8 mouse cellular contexts compared by ENCODE assay signal in the genomic region with DNA sequence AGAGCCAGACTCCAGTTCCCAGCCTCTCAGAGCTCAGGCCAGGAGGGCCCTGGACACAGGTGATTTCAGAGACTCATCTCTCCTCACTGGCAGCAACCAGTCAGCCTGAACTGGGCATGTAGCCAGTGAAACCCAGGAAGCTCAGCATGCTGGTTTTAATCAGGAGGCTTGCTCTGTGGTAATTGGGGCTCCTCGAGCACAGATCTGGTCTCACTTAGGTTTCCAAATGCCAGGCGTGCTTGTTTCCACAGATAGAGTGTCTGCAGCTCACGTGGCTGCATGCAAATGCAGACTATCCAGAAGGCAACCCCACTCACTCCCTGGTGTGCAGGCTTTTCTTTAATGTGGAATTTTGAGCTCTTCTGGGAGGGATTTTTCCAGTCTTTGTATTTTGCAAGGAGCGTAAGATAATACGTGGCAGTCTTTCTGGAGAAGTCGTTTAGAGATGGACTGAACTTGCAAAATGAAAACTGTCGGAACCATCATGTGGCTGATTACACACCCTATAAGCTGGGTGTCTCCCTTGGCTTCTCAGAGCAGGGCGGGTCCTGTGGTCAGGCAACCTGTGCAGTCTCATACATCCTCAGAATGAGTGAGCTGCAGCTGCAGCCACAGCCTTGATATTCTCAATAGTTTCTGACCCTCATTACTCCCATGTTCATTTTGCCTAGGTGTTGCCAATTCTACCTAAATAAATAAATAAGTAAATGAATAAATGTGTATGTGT. TPM values are rescaled to one million over a fixed set of nuclear protein-coding genes. Genes with fewer than 3 reads are reported as not detected.
DNase-seq lines count a peak whose midpoint lies in the region; ATAC-seq and TF ChIP-seq lines count a peak whose summit lies in the region.

No protein-coding gene starts in this region.

- no peak overlapping the region for H3K4me3 ChIP-seq in thymus, adult 2 months (ENCODE audit: control insufficient read depth, insufficient read depth, low read length)
- no peak overlapping the region for H3K4me3 ChIP-seq in forebrain, embryonic 11.5 days (ENCODE audit: low read depth, low read length)
- 0 out of 2 replicates have a peak overlapping the region, but pooled peaks have one; percentile 0 for H3K4me3 ChIP-seq in heart, embryonic 13.5 days
- no peak overlapping the region for H3K4me3 ChIP-seq in limb, embryonic 15.5 days
- H3K4me3 ChIP-seq in lung, adult 2 months (replicated peaks; ENCODE audit: extremely low read depth, low read depth, low read length), result no peak overlapping the region

- no peak overlapping the region for H3K9ac ChIP-seq in forebrain, embryonic 11.5 days (ENCODE audit: low read length)
- peak overlapping the region; percentile 37 for H3K9ac ChIP-seq in heart, embryonic 13.5 days
- no peak overlapping the region for H3K9ac ChIP-seq in limb, embryonic 15.5 days

- TF ChIP-seq CTCF in thymus, adult 2 months (IDR thresholded peaks at IDR 0.05; ENCODE audit: borderline replicate concordance, control insufficient read depth, extremely low read depth, insufficient read depth, low read length, poor library complexity), result no peak
- TF ChIP-seq CTCF in lung, adult 2 months (IDR thresholded peaks at IDR 0.05; ENCODE audit: insufficient read depth, low read length), result no peak

- peak; percentile 25 for DNase-seq in thymus, postnatal 0 days (ENCODE audit: low spot score)
- DNase-seq in thymus, adult 2 months, result no peak
- DNase-seq in forebrain, embryonic 11.5 days (ENCODE audit: low spot score), result peak; percentile 61
- DNase-seq in kidney, postnatal 14 days, result peak; percentile 66
- DNase-seq in right cerebral cortex, postnatal 25 days, result peak; percentile 40
- no peak for DNase-seq in lung, adult 2 months

- WGBS in thymus, adult 2 months, result 31% methylated on average over 8 of the region's 8 CpGs
- 35% methylated on average over 8 of the region's 8 CpGs for WGBS in forebrain, embryonic 11.5 days
- 29% methylated on average over 8 of the region's 8 CpGs for WGBS in heart, embryonic 13.5 days
- WGBS in limb, embryonic 15.5 days, result 22% methylated on average over 8 of the region's 8 CpGs
- WGBS in lung, adult 2 months, result 71% methylated on average over 8 of the region's 8 CpGs

- no peak for TF ChIP-seq POLR2A in thymus, adult 2 months (IDR thresholded peaks at IDR 0.05; ENCODE audit: control insufficient read depth, extremely low read depth, insufficient read depth, low read length, poor library complexity)
- TF ChIP-seq POLR2A in lung, adult 2 months (IDR thresholded peaks at IDR 0.05; ENCODE audit: borderline replicate concordance, extremely low read depth, low read depth, low read length), result no peak

- H3K27ac ChIP-seq in thymus, adult 2 months (ENCODE audit: control insufficient read depth, insufficient read depth, low read length), result no peak overlapping the region
- peak overlapping the region; percentile 57; the same call in 1 of the 2 replicates for H3K27ac ChIP-seq in forebrain, embryonic 11.5 days (ENCODE audit: low read depth, low read length)
- H3K27ac ChIP-seq in heart, embryonic 13.5 days (replicated peaks), result peak overlapping the region; percentile 87
- peak overlapping the region; percentile 76 for H3K27ac ChIP-seq in limb, embryonic 15.5 days

- peak; percentile 53; the same call in 1 of the 2 replicates for ATAC-seq in forebrain, embryonic 11.5 days (replicated peaks; ENCODE audit: low FRiP score)
- peak; percentile 56; the same call in 1 of the 2 replicates for ATAC-seq in heart, embryonic 13.5 days (ENCODE audit: extremely low read depth, insufficient number of reproducible peaks, low FRiP score, low TSS enrichment)
- ATAC-seq in limb, embryonic 15.5 days (ENCODE audit: insufficient number of reproducible peaks, low FRiP score, low TSS enrichment, low read depth), result peak; percentile 84

- peaks cover 24% of the 10 kb centered on the region for H3K4me1 ChIP-seq in thymus, adult 2 months (replicated peaks; ENCODE audit: control insufficient read depth, insufficient read depth, low read length)
- H3K4me1 ChIP-seq in forebrain, embryonic 11.5 days (replicated peaks; ENCODE audit: control insufficient read depth, insufficient read depth, low read length), result peaks cover 12% of the 10 kb centered on the region
- peaks cover 100% of the 10 kb centered on the region for H3K4me1 ChIP-seq in heart, embryonic 13.5 days
- peaks cover 51% of the 10 kb centered on the region for H3K4me1 ChIP-seq in limb, embryonic 15.5 days
- no peaks in the 10 kb centered on the region for H3K4me1 ChIP-seq in lung, adult 2 months (ENCODE audit: control insufficient read depth, insufficient read depth, low read length)

- H3K27me3 ChIP-seq in thymus, adult 2 months (ENCODE audit: control insufficient read depth, insufficient read depth, low read length), result no peaks in the 10 kb centered on the region
- H3K27me3 ChIP-seq in forebrain, embryonic 11.5 days (ENCODE audit: control insufficient read depth, insufficient read depth, low read length), result no peaks in the 10 kb centered on the region
- H3K27me3 ChIP-seq in heart, embryonic 13.5 days (replicated peaks), result 0 out of 2 replicates have a peak, but pooled peaks cover 11% of the 10 kb centered on the region
- H3K27me3 ChIP-seq in limb, embryonic 15.5 days, result no peaks in the 10 kb centered on the region

- 0 out of 2 replicates have a peak overlapping the region, but pooled peaks have one; percentile 8 for H3K4me2 ChIP-seq in forebrain, embryonic 11.5 days (ENCODE audit: low read depth, low read length, severe bottlenecking)
- H3K4me2 ChIP-seq in heart, embryonic 13.5 days, result peak overlapping the region; percentile 50
- peak overlapping the region; percentile 4; the same call in 1 of the 2 replicates for H3K4me2 ChIP-seq in limb, embryonic 15.5 days

- no peaks in the 10 kb centered on the region for H3K9me3 ChIP-seq in forebrain, embryonic 11.5 days (ENCODE audit: control insufficient read depth, low read length)
- H3K9me3 ChIP-seq in heart, embryonic 13.5 days, result no peaks in the 10 kb centered on the region
- H3K9me3 ChIP-seq in limb, embryonic 15.5 days, result no peaks in the 10 kb centered on the region

- H3K36me3 ChIP-seq in thymus, adult 2 months (ENCODE audit: control insufficient read depth, insufficient read depth, low read length), result no peaks in the 10 kb centered on the region
- no peaks in the 10 kb centered on the region for H3K36me3 ChIP-seq in forebrain, embryonic 11.5 days (ENCODE audit: control insufficient read depth, insufficient read depth, low read length)
- no peaks in the 10 kb centered on the region for H3K36me3 ChIP-seq in heart, embryonic 13.5 days
- H3K36me3 ChIP-seq in limb, embryonic 15.5 days, result no peaks in the 10 kb centered on the region

RNA-seq across cellular contexts. Expression of a gene that starts 34.2 kb away (rescaled TPM):
- polyA plus RNA-seq in thymus, postnatal 0 days (2015; fragmentation: Nextera tagmentation; extraction: Ambion mirVana), result 37.2 and 37.4 TPM in 2 replicates
- 110 and 120 TPM in 2 replicates for polyA plus RNA-seq in thymus, adult 2 months (2012; rRNA removed)
- polyA plus RNA-seq in forebrain, embryonic 11.5 days (2014; fragmentation: Nextera tagmentation; extraction: Ambion mirVana), result 14.1 and 15.9 TPM in 2 replicates
- 17.4 and 18.4 TPM in 2 replicates for polyA plus RNA-seq in heart, embryonic 13.5 days (2015; fragmentation: Nextera tagmentation; extraction: Ambion mirVana)
- 16.7 and 16.9 TPM in 2 replicates for polyA plus RNA-seq in limb, embryonic 15.5 days (2015; fragmentation: Nextera tagmentation; extraction: Ambion mirVana)
- polyA plus RNA-seq in lung, adult 2 months (2012; rRNA removed), result 7.9 and 10.4 TPM in 2 replicates

Comparison
In these comparisons a context has a peak if more than half of its experiments do, and no peak if none do; other contexts are left out.
1. DNase-seq: peak in thymus, postnatal 0 days (single experiment), forebrain, embryonic 11.5 days (single experiment), kidney, postnatal 14 days (single experiment) and right cerebral cortex, postnatal 25 days (single experiment); none in thymus, adult 2 months (single experiment) and lung, adult 2 months (single experiment).
2. Peak in every context shown above with its lines, with median percentiles within 50 percentile points of each other: ATAC-seq and H3K4me2 ChIP-seq.